Mouse (Mus musculus) heart, embryonic 14.5 days (tissue): ENCODE results near the gene Lrrn4. TPM values are rescaled to one million over a fixed set of nuclear protein-coding genes. Genes with fewer than 3 reads are reported as not detected.

ENCODE experiments used
- ATAC-seq: fragments of 200-750 bp; cut with Nextera tagmentation; 2 replicates; pipeline ENCODE4 v1.8.0; 2017; ENCODE audit warnings: low read depth, moderate TSS enrichment; ENCODE audit not compliant: insufficient number of reproducible peaks, insufficient read depth, low FRiP score
- H3K27ac ChIP-seq, 2 experiments: fragments of 200-500 bp in 1 of 2; fragments of 300-500 bp in 1 of 2; sonication (generic) in 1 of 2; replicated peaks in 1 of 2; 2 replicates each; pipeline ENCODE4 v1.5.1; 2012 to 2014; ENCODE audit warnings: low read depth in 2 of 2, low read length in 2 of 2, control low read depth in 1 of 2, mild to moderate bottlenecking in 1 of 2, mixed read lengths in 1 of 2; ENCODE audit not compliant: control insufficient read depth in 1 of 2, insufficient read depth in 1 of 2
- H3K27me3 ChIP-seq: fragments of 300-500 bp; sonication (generic); 2 replicates; pipeline ENCODE4 v1.6.1; 2014; ENCODE audit warnings: mild to moderate bottlenecking, low read length, control low read depth; ENCODE audit not compliant: control insufficient read depth, insufficient read depth
- H3K36me3 ChIP-seq: fragments of 300-500 bp; sonication (generic); 2 replicates; pipeline ENCODE4 v1.6.1; 2014; ENCODE audit warnings: mild to moderate bottlenecking, control low read depth, low read length, mixed read lengths; ENCODE audit not compliant: control insufficient read depth, insufficient read depth
- H3K4me1 ChIP-seq, 2 experiments: fragments of 200-500 bp in 1 of 2; fragments of 300-500 bp in 1 of 2; sonication (generic) in 1 of 2; 2 replicates each; pipeline ENCODE4 v1.6.1; 2012 to 2014; ENCODE audit warnings: low read length in 2 of 2, control low read depth in 1 of 2, mixed read lengths in 1 of 2; ENCODE audit not compliant: control insufficient read depth in 2 of 2, insufficient read depth in 2 of 2
- H3K4me2 ChIP-seq: fragments of 300-500 bp; sonication (generic); 2 replicates; pipeline ENCODE4 v1.6.1; 2014; ENCODE audit warnings: mild to moderate bottlenecking, low read length
- H3K4me3 ChIP-seq, 2 experiments: fragments of 200-500 bp in 1 of 2; fragments of 300-500 bp in 1 of 2; sonication (generic) in 1 of 2; 2 replicates each; pipeline ENCODE4 v1.5.1; 2012 to 2014; ENCODE audit warnings: low read length in 2 of 2, mild to moderate bottlenecking in 2 of 2, control low read depth in 1 of 2, low read depth in 1 of 2, moderate library complexity in 1 of 2; ENCODE audit not compliant: control insufficient read depth in 1 of 2, insufficient read depth in 1 of 2
- H3K9ac ChIP-seq: fragments of 300-500 bp; sonication (generic); 2 replicates; pipeline ENCODE4 v1.6.1; 2014; ENCODE audit warnings: mild to moderate bottlenecking, low read length
- H3K9me3 ChIP-seq: fragments of 300-500 bp; sonication (generic); 2 replicates; pipeline ENCODE4 v1.6.1; 2016; ENCODE audit warnings: low read length, control low read depth; ENCODE audit not compliant: control insufficient read depth
- WGBS: fragments of 180-500 bp; shearing (Covaris S2); extraction: QIAGEN DNeasy Blood & Tissue Kit; methylation state at CpG from one replicate; pipeline ENCODE4 v1.1.7; 2014; 5-methylcytosine and 5-hydroxymethylcytosine counted together
- polyA plus RNA-seq: library from polyadenylated mRNA; unstranded; fragments of >200 nt; fragmentation: Nextera tagmentation; extraction: Ambion mirVana; gene quantifications from 2 replicates; pipeline ENCODE4 v1.2.1, GENCODE M21; 2014

Lrrn4 gene
- polyA plus RNA-seq, 1 experiment from 2014 or later: 11.9 TPM

- Histone ChIP-seq H3K36me3 (peaks cover 25% of the 10 kb centered on the region; the same call in 1 of the 2 replicates), H3K4me1 (peaks cover 4 to 10% of the 10 kb centered on the region in 2 experiments; a peak in 2 of 4 replicates), H3K27me3 (no peaks in the 10 kb centered on the region), H3K4me2 (no peak overlapping the region), H3K4me3 (no peak overlapping the region), H3K27ac (no peak overlapping the region), H3K9me3 (no peaks in the 10 kb centered on the region), H3K9ac (no peak overlapping the region)
- no peak for ATAC-seq
- WGBS: 91% methylated on average over 4 of the region's 4 CpGs
These were observed 32.3 kb downstream of the Lrrn4 start for GRCm38 (mm10) chr2:132848361-132848760.

- WGBS: 41% methylated on average over 7 of the region's 7 CpGs
- Histone ChIP-seq H3K4me3 (peak overlapping the region; percentile 92 to 93; a peak in 3 of 4 replicates), H3K9ac (peak overlapping the region; percentile 90), H3K27me3 (no peaks in the 10 kb centered on the region), H3K4me1 (peaks cover 4 to 10% of the 10 kb centered on the region in 2 experiments; a peak in 2 of 4 replicates), H3K27ac (no peak overlapping the region), H3K36me3 (peaks cover 33% of the 10 kb centered on the region), H3K9me3 (no peaks in the 10 kb centered on the region), H3K4me2 (peak overlapping the region; percentile 82)
- ATAC-seq: no peak
These were observed 33.1 kb downstream of the Lrrn4 start for GRCm38 (mm10) chr2:132847581-132847980.

- H3K4me1 ChIP-seq: peaks cover 4 to 10% of the 10 kb centered on the region in 2 experiments; a peak in 2 of 4 replicates
- ATAC-seq: peak; percentile 88
- WGBS: under 1% methylated on average over 89 of the region's 96 CpGs
- no peaks in the 10 kb centered on the region for H3K9me3 ChIP-seq
- peak within 1 kb of the TSS; percentile 82 for H3K4me2 ChIP-seq
- H3K4me3 ChIP-seq: peak within 1 kb of the TSS; percentile 92 to 93
- H3K36me3 ChIP-seq: peaks cover 26% of the 10 kb centered on the region
- peak within 1 kb of the TSS; percentile 72 to 85 for H3K27ac ChIP-seq
- no peaks in the 10 kb centered on the region for H3K27me3 ChIP-seq
- peak within 1 kb of the TSS; percentile 90 for H3K9ac ChIP-seq
These were observed 34.0 kb downstream of the Lrrn4 start, which contains the start of gene Crls1 for GRCm38 (mm10) chr2:132846407-132847358. Gene Crls1 (plus strand): TSS chr2:132846666.

- Histone ChIP-seq H3K36me3 (peaks cover 20% of the 10 kb centered on the region), H3K4me3 (no peak overlapping the region), H3K9me3 (no peaks in the 10 kb centered on the region), H3K9ac (no peak overlapping the region), H3K4me2 (no peak overlapping the region), H3K27me3 (no peaks in the 10 kb centered on the region), H3K27ac (no peak overlapping the region), H3K4me1 (no peaks in the 10 kb centered on the region)
- no peak for ATAC-seq
- 88% methylated on average over 4 of the region's 4 CpGs for WGBS
These were observed 39.6 kb downstream of the Lrrn4 start for GRCm38 (mm10) chr2:132841071-132841470.

Other genes with a start within 250 kb of the Lrrn4 start
- 11.4 and 13.3 TPM in 2 replicates for gene Shld1, start 194.0 kb downstream of the Lrrn4 start, polyA plus RNA-seq
- gene Chgb, start 99.6 kb downstream of the Lrrn4 start, polyA plus RNA-seq: 0.09 and 0.30 TPM in 2 replicates
- 19.0 and 23.5 TPM in 2 replicates for gene Trmt6, start 64.8 kb downstream of the Lrrn4 start, polyA plus RNA-seq
- gene Mcm8, start 64.8 kb downstream of the Lrrn4 start, polyA plus RNA-seq: 7.8 and 8.1 TPM in 2 replicates
- 21.9 and 25.6 TPM in 2 replicates for gene Crls1, start 34.2 kb downstream of the Lrrn4 start, polyA plus RNA-seq
- not detected in 2 replicates for gene Fermt1, start 65.0 kb upstream of the Lrrn4 start, polyA plus RNA-seq